Mouse (Mus musculus) adrenal gland, adult 2 months (tissue): ENCODE results near the gene Luc7l. TPM values are rescaled to one million over a fixed set of nuclear protein-coding genes. Genes with fewer than 3 reads are reported as not detected.
"Not testable (repeated sequence)": the region's sequence is repeated elsewhere in the genome, so short reads cannot be mapped to it uniquely, and the experiment has no call there.

Experiments used
- DNase-seq: peaks from one replicate; pipeline ENCODE4 v3.0.0; 2021
- polyA plus RNA-seq: library from polyadenylated mRNA; depleted of rRNA; stranded (reverse); fragments of >200 nt; gene quantifications from 2 replicates; pipeline ENCODE4 v1.2.3, GENCODE M21; 2012; rRNA removed
- total RNA-seq, 2 experiments: library from RNA; stranded (reverse); gene quantifications; 2 replicates each; pipeline ENCODE4 v1.2.3; 2021

Luc7l gene
- total and polyA plus RNA-seq, 3 experiments: 26.4 to 58.6 (median 44.3) TPM

DNA sequence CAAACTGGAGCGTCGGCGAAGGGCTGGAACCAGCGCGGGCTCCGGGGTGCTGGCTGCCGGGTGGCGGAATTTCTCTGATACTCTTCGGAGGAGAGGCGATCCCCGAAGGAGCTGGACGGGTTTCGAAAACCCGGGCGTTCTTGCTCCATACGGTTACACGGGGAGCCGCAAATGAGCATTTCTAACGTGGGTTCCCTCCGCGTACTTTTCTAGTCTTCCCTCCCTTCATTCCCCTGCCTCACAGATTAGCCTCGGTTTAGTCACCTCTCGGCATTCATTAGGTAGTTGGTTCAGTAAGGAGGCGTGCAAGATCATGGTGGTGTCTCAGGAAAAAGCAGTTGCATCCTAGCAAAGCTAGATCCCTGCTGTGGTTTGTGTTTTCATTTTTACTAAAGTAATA is 703 bp downstream of the Luc7l start:
- no peak for DNase-seq

DNA sequence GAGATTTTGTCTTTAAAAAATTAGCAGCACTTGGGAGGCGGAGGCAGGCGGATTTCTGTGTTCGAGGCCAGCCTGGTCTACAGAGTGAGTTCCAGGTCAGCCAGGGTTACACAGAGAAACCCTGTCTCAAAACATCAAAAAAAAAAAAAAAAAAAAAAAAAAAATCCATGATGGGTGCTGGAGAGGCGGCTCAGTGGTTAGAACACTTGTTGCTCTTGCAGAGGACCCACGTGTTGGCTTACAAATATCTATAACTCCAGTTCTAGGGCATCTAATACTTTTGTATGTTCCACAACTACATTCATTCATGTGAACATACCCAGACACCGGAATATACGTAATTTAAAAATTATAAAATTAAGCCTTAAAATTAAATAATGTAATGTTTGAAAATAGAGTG is 2.6 kb downstream of the Luc7l start:
- no peak for DNase-seq

GRCm38 (mm10) chr17:26261826-26262225 is 9.1 kb downstream of the Luc7l start:
- DNase-seq: no peak

GRCm38 (mm10) chr17:26262384-26262783 is 9.7 kb downstream of the Luc7l start:
- no peak for DNase-seq

- DNase-seq: peak; percentile 23
Measured at GRCm38 (mm10) chr17:26268851-26269250, 16.2 kb downstream of the Luc7l start.

DNA sequence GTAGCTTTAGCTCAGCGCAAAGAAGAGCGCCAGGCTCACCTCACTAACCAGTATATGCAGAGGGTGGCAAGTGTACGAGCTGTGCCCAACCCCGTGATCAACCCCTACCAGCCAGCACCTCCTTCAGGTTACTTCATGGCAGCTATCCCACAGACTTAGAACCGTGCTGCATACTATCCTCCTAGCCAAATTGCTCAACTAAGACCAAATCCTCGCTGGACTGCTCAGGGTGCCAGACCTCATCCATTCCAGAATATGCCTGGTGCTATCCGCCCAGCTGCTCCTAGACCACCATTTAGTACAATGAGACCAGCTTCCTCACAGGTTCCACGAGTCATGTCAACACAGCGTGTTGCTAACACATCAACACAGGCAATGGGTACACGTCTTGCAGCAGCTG is 16.9 kb downstream of the Luc7l start:
- not testable (repeated sequence) for DNase-seq

- no peak for DNase-seq
Measured at GRCm38 (mm10) chr17:26272586-26272985, 19.9 kb downstream of the Luc7l start.

DNA sequence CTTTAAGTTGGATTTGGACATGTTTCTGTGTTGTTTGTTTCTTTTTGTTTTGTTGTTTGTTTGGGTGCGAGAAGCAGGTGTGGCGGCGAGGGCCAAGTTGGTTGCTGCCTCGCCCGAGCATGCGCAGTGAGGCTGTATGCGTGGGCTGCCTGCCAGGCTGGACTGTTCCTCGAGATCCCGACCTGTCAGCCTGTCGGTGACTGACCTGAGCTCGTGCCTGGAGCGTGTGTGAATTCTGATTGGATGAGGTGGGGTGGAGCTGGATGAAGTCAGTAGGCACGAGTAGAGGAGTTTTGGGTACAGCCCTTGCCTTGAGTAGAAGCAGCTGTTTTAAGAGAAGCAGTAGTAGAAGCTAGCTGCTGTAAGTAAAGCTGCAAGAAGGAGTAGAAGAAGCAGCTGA is 23.2 kb downstream of the Luc7l start:
- no peak for DNase-seq

DNA sequence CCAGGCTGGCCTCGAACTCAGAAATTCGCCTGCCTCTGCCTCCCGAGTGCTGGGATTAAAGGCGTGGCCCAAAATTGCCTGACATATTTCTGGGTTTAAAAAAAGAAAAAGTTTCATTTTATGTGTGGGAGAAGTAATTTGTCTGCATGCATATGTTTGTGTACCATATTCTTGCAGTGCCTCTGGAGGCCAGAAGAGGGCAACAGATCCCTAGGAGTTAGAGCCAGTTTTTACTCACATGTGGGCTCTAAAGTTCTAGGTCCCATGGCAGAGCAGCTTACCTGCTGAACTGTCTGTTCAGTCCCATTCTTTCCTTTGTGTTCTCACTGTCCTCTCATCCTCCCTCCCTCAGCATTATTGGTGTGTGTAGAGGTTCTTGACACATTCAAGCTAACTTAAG is 24.0 kb downstream of the Luc7l start:
- DNase-seq: peak; percentile 25

DNA sequence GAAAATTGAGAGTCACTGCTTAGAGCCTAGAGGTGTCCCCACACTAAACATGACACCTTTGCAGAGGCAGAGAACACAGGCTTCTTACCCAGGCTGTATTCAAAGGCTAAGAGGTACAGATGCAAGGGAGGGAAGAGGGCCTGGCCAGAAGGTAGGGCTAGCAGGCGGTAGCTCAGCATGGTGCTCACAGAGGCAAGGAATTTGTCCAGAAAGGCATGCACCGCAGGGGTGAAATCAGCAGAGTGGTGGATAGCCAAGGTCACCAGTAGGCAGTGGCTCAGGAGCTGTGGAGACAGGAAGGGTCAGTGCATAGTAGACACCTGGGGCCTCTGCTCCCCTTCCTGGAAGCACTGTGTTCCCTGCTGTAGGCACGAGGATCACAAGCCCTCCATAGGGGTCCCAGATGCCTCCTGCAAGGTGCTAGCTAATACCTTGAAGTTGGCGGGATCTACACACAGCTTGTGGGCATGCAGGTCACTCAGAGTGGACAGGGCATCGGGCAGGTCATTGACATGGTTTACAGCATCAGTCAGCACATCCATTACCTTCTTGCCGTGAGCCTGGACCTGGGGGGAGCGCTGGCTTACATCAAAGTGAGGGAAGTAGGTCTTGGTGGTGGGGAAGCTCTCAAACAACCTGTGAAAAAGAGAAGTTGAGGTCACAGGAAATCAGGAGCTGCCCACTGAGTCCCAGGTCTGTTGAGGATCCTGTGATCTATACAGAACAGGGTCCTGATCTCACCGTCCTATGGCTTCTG is 33.7 kb downstream of the Luc7l start:
- DNase-seq: no peak

DNA sequence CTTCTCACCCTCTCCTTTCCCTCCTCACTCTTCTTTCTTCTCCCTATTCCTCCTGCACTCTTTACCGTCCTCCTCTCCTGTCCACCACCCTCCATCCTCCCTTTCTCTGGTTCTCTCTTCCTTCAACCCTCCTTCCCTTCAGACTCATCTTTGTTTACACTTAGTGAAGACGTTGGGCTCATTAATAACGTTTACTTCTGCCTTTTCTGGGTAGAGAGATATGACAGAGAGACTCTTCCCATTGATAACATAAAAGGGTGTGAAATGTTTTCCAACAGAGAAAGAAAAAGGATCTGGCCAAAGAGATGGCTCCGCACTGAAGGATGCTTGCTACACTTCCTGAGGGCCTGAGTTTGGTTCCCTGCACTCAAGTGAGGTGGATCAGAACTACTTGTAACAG is 36.8 kb downstream of the Luc7l start:
- DNase-seq: no peak

DNA sequence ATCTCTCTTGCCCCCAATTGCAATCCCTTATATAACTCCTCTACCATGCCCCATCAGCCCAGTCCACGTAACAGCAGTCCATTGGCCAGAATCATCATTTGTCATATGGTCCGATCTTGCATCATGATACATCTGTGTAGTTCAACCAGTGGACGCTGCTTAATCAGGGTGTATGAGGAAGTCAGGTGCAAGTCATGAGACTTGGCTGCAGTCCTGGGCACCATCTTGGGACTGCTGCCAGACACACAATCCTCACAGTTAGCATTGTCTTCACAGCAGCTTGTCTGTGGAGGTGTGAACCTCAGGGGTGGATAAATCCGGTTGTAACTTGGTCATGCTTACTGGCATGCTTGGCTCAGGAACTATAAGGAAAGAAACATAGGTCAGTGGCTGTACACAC is 45.6 kb downstream of the Luc7l start:
- not testable (repeated sequence) for DNase-seq

DNA sequence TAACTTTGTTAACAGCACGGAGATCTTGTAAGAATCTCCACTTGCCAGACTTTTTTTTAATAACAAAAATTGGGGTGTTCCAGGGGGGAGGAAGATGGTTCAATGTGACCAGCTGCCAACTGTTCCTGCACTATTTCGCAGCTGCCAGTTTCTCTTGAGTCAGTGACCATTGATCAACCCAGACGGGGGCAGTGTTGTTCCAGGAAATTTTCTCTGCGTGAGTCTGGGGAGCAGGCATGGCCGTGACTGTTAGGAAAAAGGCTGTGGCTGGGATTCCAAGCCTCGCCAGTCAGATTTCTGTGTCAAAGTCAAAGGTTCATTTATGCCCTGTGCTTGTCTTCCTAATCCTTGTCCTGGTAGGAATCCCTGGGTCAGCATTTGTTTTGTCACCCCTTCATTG is 61.6 kb downstream of the Luc7l start:
- DNase-seq: peak; percentile 80

GRCm38 (mm10) chr17:26315474-26315873 is 62.8 kb downstream of the Luc7l start:
- DNase-seq: no peak

DNA sequence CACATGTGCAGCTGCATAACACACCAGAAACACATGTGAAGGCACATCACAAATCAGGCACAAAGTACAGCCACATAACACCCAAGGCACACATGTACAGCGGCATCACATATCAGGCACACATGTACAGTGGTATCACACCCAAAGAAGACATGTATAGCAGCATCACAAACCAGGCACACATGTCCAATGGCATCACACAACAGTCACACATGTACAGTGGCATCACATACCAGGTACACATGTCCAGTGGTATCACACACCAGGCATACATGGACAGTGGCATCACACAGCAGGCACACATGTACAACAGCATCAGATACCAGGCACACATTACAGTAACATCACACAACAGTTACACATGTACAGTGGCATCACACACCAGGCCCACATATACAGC is 65.7 kb downstream of the Luc7l start:
- DNase-seq: no peak

Other genes with a start within 250 kb of the Luc7l start
- gene Rab11fip3, start 183.3 kb upstream of the Luc7l start, total RNA-seq: 10 to 100 TPM; 21.8 to 22.5 TPM
- gene Rab11fip3, start 183.3 kb upstream of the Luc7l start, polyA plus RNA-seq: 23.8 and 30.7 TPM in 2 replicates
- 10 to 100 TPM; 24.2 to 25.2 TPM for gene Decr2, start 162.6 kb upstream of the Luc7l start, total RNA-seq
- gene Decr2, start 162.6 kb upstream of the Luc7l start, polyA plus RNA-seq: 8.5 and 10.2 TPM in 2 replicates
- gene Nme4, start 157.3 kb upstream of the Luc7l start, total RNA-seq: 1 to 10 TPM; 2.5 to 5.1 TPM
- 19.4 and 23.9 TPM in 2 replicates for gene Nme4, start 157.3 kb upstream of the Luc7l start, polyA plus RNA-seq
- gene Tmem8, start 139.6 kb upstream of the Luc7l start, total RNA-seq: 1 to 10 TPM; 7.8 to 8.4 TPM
- gene Tmem8, start 139.6 kb upstream of the Luc7l start, polyA plus RNA-seq: 25.4 and 26.9 TPM in 2 replicates
- gene Mrpl28, start 129.4 kb upstream of the Luc7l start, total RNA-seq: 10 to 100 TPM; 77.7 to 87.8 TPM
- 78.6 and 81.4 TPM in 2 replicates for gene Mrpl28, start 129.4 kb upstream of the Luc7l start, polyA plus RNA-seq
- gene Axin1, start 114.2 kb upstream of the Luc7l start, total RNA-seq: 10 to 100 TPM; 38.5 to 39.3 TPM
- 15.1 and 17.6 TPM in 2 replicates for gene Axin1, start 114.2 kb upstream of the Luc7l start, polyA plus RNA-seq
- gene Pdia2, start 53.8 kb upstream of the Luc7l start, total RNA-seq: 1 to 10 TPM in 1 of 2 experiments, under 1 TPM in 1; 0.63 to 1.3 TPM
- 0.44 and 0.56 TPM in 2 replicates for gene Pdia2, start 53.8 kb upstream of the Luc7l start, polyA plus RNA-seq
- gene Rgs11, start 49.9 kb upstream of the Luc7l start, total RNA-seq: 10 to 100 TPM; 31.9 to 37.2 TPM
- gene Rgs11, start 49.9 kb upstream of the Luc7l start, polyA plus RNA-seq: 147 and 149 TPM in 2 replicates
- gene Arhgdig, start 45.1 kb upstream of the Luc7l start, total RNA-seq: 10 to 100 TPM; 11.4 to 16.3 TPM
- 9.8 and 13.7 TPM in 2 replicates for gene Arhgdig, start 45.1 kb upstream of the Luc7l start, polyA plus RNA-seq
- 100 to 1,000 TPM; 110 to 137 TPM for gene Fam234a, start 8.7 kb upstream of the Luc7l start, total RNA-seq
- gene Fam234a, start 8.7 kb upstream of the Luc7l start, polyA plus RNA-seq: 103 and 112 TPM in 2 replicates
- 10 to 100 TPM; 31.7 to 48.5 TPM for gene Neurl1b, start 161.9 kb downstream of the Luc7l start, total RNA-seq
- 142 and 152 TPM in 2 replicates for gene Neurl1b, start 161.9 kb downstream of the Luc7l start, polyA plus RNA-seq